Mouse (Mus musculus) adrenal gland, adult 8-10 months (tissue): ENCODE results near the gene Gm6803. TPM values are rescaled to one million over a fixed set of nuclear protein-coding genes. Genes with fewer than 3 reads are reported as not detected.
"Not testable (repeated sequence)": the region's sequence is repeated elsewhere in the genome, so short reads cannot be mapped to it uniquely, and the experiment has no call there.

Source experiments
- DNase-seq: peaks from one replicate; pipeline ENCODE4 v3.0.0; 2022
- total RNA-seq, 4 experiments: library from RNA; stranded (reverse); gene quantifications; 2 replicates each; pipeline ENCODE4 v1.2.4; 2022

The Gm6803 gene
- not detected for total RNA-seq

DNA sequence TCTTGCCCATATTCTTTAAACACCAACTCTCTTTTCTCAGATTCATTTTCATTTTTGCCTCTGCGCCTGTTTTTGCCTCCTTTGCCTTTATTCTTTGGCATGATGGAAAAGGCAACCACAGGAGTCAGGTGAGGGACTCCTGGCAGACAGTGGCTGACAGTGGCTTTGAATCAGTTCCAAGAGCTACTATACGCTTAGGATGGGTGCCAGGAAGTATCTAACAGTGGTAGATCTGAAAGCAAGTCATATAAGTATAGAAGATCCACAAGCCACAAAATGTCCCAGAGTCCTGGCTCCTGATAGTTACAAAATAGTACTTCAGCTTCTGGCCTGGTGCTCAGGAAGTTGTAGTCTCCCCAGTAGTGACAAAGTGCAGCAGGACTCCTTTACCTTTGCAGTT is at the start of gene Gm6803:
Gene Gm6803, minus strand, starts transcription at position 101 of the 400 bp plus-strand sequence.
- DNase-seq, result not testable (repeated sequence)

GRCm38 (mm10) chr12:88045226-88045625 is 26.7 kb upstream of the Gm6803 start:
- not testable (repeated sequence) for DNase-seq

DNA sequence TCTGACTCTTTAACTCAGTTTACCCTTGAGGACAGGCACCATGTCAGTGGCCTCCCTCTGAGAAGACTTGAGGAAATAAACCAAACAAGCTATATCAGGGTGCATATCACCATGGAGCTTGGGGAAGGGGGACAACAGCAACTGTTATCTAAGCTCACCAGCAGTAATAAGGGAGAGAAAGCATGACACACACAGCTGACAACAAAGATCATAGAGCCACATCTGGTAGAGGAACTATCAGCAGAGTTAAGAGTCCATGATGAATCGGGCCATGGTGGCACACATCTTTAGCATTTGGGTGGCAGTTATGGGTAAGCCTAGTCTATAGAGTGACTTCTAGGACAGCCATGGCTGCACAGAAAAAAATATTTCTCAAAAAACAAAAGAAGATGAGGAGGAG is 21.1 kb upstream of the Gm6803 start:
- DNase-seq, result not testable (repeated sequence)

DNA sequence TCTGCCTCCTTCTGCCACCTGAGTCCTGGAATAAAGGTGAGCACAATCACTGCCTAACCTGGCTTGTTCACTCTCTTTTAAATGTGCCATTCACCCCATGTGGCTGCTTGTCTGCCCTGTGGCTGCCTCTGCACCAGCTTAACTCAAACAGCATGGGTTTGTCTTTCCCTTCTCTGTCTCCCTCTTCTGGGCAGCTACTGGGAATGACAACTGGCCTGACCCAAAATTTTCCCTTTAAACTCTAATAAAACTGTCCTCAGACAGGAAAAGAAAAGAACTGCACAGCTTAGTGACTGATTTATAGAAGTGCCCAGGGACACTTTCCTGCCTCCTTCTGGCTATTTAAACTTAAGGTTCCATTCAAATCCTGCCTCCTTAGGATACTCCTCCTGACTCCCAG is 20.5 kb upstream of the Gm6803 start:
- not testable (repeated sequence) for DNase-seq

DNA sequence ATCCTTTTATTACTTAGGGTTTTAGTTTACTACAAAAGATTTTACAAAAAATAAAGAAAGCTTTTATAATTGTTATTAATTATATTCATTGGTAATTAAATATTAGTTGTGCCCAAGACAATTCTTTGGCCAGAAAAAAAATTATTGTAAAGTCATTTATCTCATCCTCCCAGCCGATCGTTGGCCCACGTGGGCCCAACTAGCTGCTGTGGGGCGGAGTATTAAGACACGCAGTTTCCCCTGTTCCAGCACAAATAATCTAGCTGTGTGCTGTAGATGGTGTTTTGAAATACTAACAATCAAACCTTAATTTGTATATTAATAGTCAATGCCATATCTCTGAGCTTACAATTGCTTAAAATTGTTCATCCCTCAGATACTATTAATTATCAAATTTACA is 13.7 kb upstream of the Gm6803 start:
- not testable (repeated sequence) for DNase-seq

GRCm38 (mm10) chr12:88026704-88027103 is 8.1 kb upstream of the Gm6803 start, which contains the start of gene Gm2056:
Gene Gm2056, plus strand, starts transcription at chr12:88027004.
- not testable (repeated sequence) for DNase-seq

- not testable (repeated sequence) for DNase-seq
Observed at GRCm38 (mm10) chr12:88011548-88011947, 7.0 kb downstream of the Gm6803 start, which contains the start of gene Gm2075. Gene Gm2075, plus strand, starts transcription at chr12:88011848.

DNA sequence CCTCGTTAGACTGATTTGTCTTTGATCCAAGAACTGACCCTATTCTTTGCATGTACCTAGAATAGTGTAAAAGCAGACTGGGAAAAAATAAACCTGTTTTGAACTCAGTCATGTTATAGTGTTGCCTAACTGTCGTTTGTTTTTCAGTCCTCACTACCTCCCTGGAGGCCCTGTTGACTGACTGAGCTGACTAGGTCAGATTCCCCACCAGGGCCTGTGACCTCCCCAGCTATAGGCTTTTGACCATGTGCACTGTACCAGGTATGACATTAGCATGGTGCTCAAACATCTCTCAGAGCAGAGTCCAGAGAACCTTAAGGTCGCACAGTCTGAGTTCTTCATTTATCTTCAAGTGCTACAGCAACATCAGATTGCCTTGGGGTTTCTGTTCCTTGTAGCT is 14.5 kb downstream of the Gm6803 start:
- DNase-seq, result not testable (repeated sequence)

DNA sequence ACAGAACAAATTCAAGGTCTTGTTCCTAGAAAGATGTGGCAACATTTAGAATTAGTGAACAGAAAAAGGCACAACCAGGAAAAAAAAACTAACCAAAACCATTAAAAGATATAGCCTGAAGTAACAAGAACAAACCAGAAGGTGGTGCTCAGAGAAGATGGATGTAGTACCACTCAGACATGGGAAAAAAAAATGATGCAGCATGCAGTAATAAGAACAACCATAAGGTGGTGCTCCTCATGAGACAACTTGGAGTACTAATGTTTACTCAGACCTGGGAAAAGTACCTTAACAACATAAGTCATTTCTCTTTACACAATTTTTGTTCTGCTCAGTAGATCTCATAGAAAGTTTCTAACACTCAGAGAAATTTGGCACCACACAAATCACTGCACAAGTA is 34.6 kb downstream of the Gm6803 start:
- DNase-seq, result not testable (repeated sequence)

Other genes with a start within 250 kb of the Gm6803 start
- not detected for gene Gm21319, start 243.0 kb downstream of the Gm6803 start, total RNA-seq
- not detected for gene Gm21936, start 223.3 kb downstream of the Gm6803 start, total RNA-seq
- not detected for gene BB287469, start 202.2 kb downstream of the Gm6803 start, total RNA-seq
- gene Gm2001, start 176.4 kb downstream of the Gm6803 start, total RNA-seq, result not detected
- not detected for gene Gm2016, start 144.7 kb downstream of the Gm6803 start, total RNA-seq
- gene Gm2022, start 123.4 kb downstream of the Gm6803 start, total RNA-seq, result not detected
- gene Gm2035, start 98.9 kb downstream of the Gm6803 start, total RNA-seq, result not detected
- not detected for gene Gm2042, start 64.7 kb downstream of the Gm6803 start, total RNA-seq
- gene Gm2075, start 6.9 kb downstream of the Gm6803 start, total RNA-seq, result not detected
- gene Gm2056, start 8.2 kb upstream of the Gm6803 start, total RNA-seq, result not detected
- gene Gm16368, start 64.9 kb upstream of the Gm6803 start, total RNA-seq, result not detected
- not detected for gene Gm10436, start 163.3 kb upstream of the Gm6803 start, total RNA-seq
- not detected for gene Gm8332, start 231.3 kb upstream of the Gm6803 start, total RNA-seq